Mouse (Mus musculus) induced T-regulatory cell, adult 2 months (primary cell): ENCODE measurements at regions not wholly inside any gene's neighbourhood (a gene's known extent, or its start where the extent isn't known, plus 50 kb on each side); places are given as distances from the start of the nearest gene placed in this dataset.
"Not testable (repeated sequence)": the region's sequence is repeated elsewhere in the genome, so short reads cannot be mapped to it uniquely, and the experiment has no call there.

Experiments
- DNase-seq: peaks from one replicate; pipeline ENCODE4 v3.0.0-alpha.2; 2012; ENCODE audit warnings: low read depth

GRCm38 (mm10) chr10:126371881-126372280 lies 405.9 kb downstream of the Lrig3 start:
- DNase-seq, result no peak

- DNase-seq, result no peak
These were observed 383.1 kb downstream of the Lrig3 start for GRCm38 (mm10) chr10:126349076-126349475.

GRCm38 (mm10) chr10:126337426-126337825 lies 371.5 kb downstream of the Lrig3 start:
- DNase-seq, result no peak

- DNase-seq, result no peak
These were observed 367.8 kb downstream of the Lrig3 start for GRCm38 (mm10) chr10:126333786-126334185.

GRCm38 (mm10) chr10:126330305-126330969 lies 364.5 kb downstream of the Lrig3 start:
- DNase-seq, result no peak

- DNase-seq, result no peak
These were observed 354.9 kb downstream of the Lrig3 start for GRCm38 (mm10) chr10:126320831-126321230.

- no peak for DNase-seq
These were observed 353.8 kb downstream of the Lrig3 start for GRCm38 (mm10) chr10:126319795-126320194.

- DNase-seq, result no peak
These were observed 334.0 kb downstream of the Lrig3 start for GRCm38 (mm10) chr10:126299962-126300361.

GRCm38 (mm10) chr10:126298211-126298610 lies 332.2 kb downstream of the Lrig3 start:
- DNase-seq, result no peak

- DNase-seq, result no peak
These were observed 329.9 kb downstream of the Lrig3 start for GRCm38 (mm10) chr10:126295853-126296252.

- DNase-seq, result no peak
These were observed 325.8 kb downstream of the Lrig3 start for GRCm38 (mm10) chr10:126291765-126292164.

GRCm38 (mm10) chr10:126285096-126285495 lies 319.1 kb downstream of the Lrig3 start:
- DNase-seq, result not testable (repeated sequence)

GRCm38 (mm10) chr10:126270376-126270775 lies 304.4 kb downstream of the Lrig3 start:
- no peak for DNase-seq

GRCm38 (mm10) chr10:126267321-126267998 lies 301.5 kb downstream of the Lrig3 start:
- DNase-seq, result no peak

- DNase-seq, result no peak
These were observed 291.2 kb downstream of the Lrig3 start for GRCm38 (mm10) chr10:126257171-126257570.

- DNase-seq, result no peak
These were observed 288.2 kb downstream of the Lrig3 start for GRCm38 (mm10) chr10:126254198-126254597.

GRCm38 (mm10) chr10:126249176-126249575 lies 283.2 kb downstream of the Lrig3 start:
- DNase-seq, result no peak

- DNase-seq, result no peak
These were observed 277.1 kb downstream of the Lrig3 start for GRCm38 (mm10) chr10:126243051-126243450.

GRCm38 (mm10) chr10:126239536-126239935 lies 273.6 kb downstream of the Lrig3 start:
- DNase-seq, result no peak
